Mouse (Mus musculus) olfactory bulb, adult 2 months (tissue): ENCODE results near the gene Rps29. TPM values are rescaled to one million over a fixed set of nuclear protein-coding genes. Genes with fewer than 3 reads are reported as not detected.

Source experiments
- H3K27ac ChIP-seq: fragments of 200-500 bp; 2 replicates; pipeline ENCODE4 v1.5.1; 2012; ENCODE audit warnings: low read depth, low read length; ENCODE audit not compliant: insufficient read depth
- H3K4me1 ChIP-seq: fragments of 200-500 bp; 2 replicates; pipeline ENCODE4 v1.6.1; 2012; ENCODE audit warnings: low read length; ENCODE audit not compliant: control insufficient read depth, insufficient read depth
- H3K4me3 ChIP-seq: fragments of 200-500 bp; 2 replicates; pipeline ENCODE4 v1.5.1; 2012; ENCODE audit warnings: mild to moderate bottlenecking, low read depth, low read length, moderate library complexity; ENCODE audit not compliant: insufficient read depth
- CTCF ChIP-seq: fragments of 200-500 bp; IDR thresholded peaks from 2 replicates; pipeline ENCODE4 v1.5.1; 2012; ENCODE audit warnings: low read depth, mild to moderate bottlenecking, low read length, moderate library complexity; ENCODE audit not compliant: insufficient read depth
- POLR2A ChIP-seq: fragments of 200-500 bp; IDR thresholded peaks from 2 replicates; pipeline ENCODE4 v1.6.1; 2012; ENCODE audit warnings: mild to moderate bottlenecking, low read depth, low read length, moderate library complexity; ENCODE audit not compliant: insufficient read depth
- WGBS: fragments of 180-500 bp; shearing (Covaris S2); methylation state at CpG from one replicate; pipeline ENCODE4 v1.1.7; 2018; 5-methylcytosine and 5-hydroxymethylcytosine counted together
- polyA plus RNA-seq: library from polyadenylated mRNA; stranded (reverse); fragments of >200 nt; gene quantifications from 2 replicates; pipeline ENCODE4 v1.2.4, GENCODE M21; 2012; ENCODE audit warnings: low replicate concordance; ENCODE audit not compliant: missing spikeins, insufficient read depth, insufficient read length

Gene Rps29
- polyA plus RNA-seq, 1 experiment = not detected

DNA sequence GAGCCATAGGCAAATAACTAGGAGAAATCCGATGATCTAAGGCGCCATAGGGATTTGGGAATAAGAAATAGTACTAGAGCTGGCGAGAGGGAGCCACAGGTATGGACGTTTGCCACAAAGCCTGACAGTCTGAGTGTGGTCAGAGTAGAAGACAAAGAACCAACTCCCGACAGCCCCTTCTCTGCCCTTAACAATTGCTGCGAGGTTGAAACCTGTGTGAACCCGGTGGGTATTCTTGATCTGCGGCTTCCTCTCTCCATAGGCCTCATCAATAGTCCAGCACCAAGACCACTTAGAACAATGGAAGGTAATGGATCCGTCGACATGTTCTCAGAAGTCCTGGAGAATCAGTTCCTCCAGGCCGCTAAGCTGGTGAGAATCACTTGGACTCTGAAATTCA is 36.2 kb downstream of the Rps29 start:
- Histone ChIP-seq H3K4me1 (no peaks in the 10 kb centered on the region), H3K27ac (no peak overlapping the region), H3K4me3 (no peak overlapping the region)
- WGBS = 89% methylated on average over 11 of the region's 11 CpGs
- no peak for TF ChIP-seq CTCF

DNA sequence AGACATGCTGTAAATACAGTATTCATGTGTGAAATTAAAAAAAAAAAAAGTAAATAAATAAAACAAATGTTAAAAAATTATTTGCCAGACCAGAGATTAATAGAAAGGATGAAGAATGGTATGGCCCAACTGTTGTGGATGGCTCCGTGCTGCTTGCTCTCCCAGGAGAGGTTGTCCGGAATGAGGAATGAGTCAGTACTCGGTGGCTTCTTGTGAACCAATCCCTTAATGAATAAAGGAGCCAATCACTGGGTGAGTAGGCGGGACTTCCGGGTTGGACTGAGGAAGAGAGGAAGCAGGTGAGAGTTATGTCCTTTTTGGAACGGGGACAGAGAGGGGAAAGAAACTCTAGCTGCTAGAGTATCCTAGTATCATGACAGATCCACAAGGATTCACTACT is 39.1 kb downstream of the Rps29 start:
- Histone ChIP-seq H3K4me1 (no peaks in the 10 kb centered on the region), H3K4me3 (no peak overlapping the region), H3K27ac (no peak overlapping the region)
- TF ChIP-seq POLR2A = no peak
- no peak for TF ChIP-seq CTCF
- 90% methylated on average over 6 of the region's 6 CpGs for WGBS

Other genes with a start within 250 kb of the Rps29 start
- not detected in 2 replicates for gene Lrr1, start 9.6 kb upstream of the Rps29 start, polyA plus RNA-seq
- gene Rpl36al, start 24.9 kb upstream of the Rps29 start, polyA plus RNA-seq = not detected in 2 replicates
- gene Mgat2, start 25.0 kb upstream of the Rps29 start, polyA plus RNA-seq = not detected in 2 replicates
- gene Gm49383, start 37.9 kb upstream of the Rps29 start, polyA plus RNA-seq = not detected in 2 replicates
- gene Dnaaf2, start 39.2 kb upstream of the Rps29 start, polyA plus RNA-seq = not detected in 2 replicates
- gene Gm49384, start 45.1 kb upstream of the Rps29 start, polyA plus RNA-seq = not detected in 2 replicates
- gene Pole2, start 69.0 kb upstream of the Rps29 start, polyA plus RNA-seq = not detected in 2 replicates
- not detected in 2 replicates for gene Klhdc1, start 82.0 kb upstream of the Rps29 start, polyA plus RNA-seq
- not detected in 2 replicates for gene Klhdc2, start 137.5 kb upstream of the Rps29 start, polyA plus RNA-seq
- gene Nemf, start 198.0 kb upstream of the Rps29 start, polyA plus RNA-seq = not detected in 2 replicates
- 607 TPM in 1 of 2 replicates, not detected in the other for gene Arf6, start 213.0 kb upstream of the Rps29 start, polyA plus RNA-seq
- not detected in 2 replicates for gene Gm9887, start 213.3 kb upstream of the Rps29 start, polyA plus RNA-seq